Mouse (Mus musculus) hindlimb bud, embryonic 11.5 days (tissue): ENCODE results near the gene Krt31.

Source experiments
- DNase-seq: peaks from one replicate; pipeline ENCODE4 v3.0.0-alpha.2; 2012; ENCODE audit warnings: low read depth, low spot score; ENCODE audit errors: extremely low spot score

The Krt31 gene

DNA sequence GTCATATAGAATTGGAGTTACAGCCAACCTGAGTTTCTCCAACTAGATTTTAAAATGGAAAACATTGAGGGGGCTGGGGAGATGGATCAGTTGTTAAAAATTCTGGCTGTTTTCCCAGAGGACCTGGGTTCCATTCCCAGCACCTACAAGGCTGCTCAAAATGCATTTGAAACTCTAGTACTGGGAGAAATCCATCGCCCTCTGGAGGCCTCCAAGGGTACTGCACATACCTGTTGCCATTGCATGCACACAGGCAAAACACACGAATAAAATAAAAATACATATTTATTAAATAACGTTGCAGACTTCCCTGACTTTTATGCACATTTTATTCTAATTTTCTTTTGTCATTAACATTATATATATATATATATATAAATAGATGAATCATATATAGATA is 43.7 kb downstream of the Krt31 start:
- DNase-seq: no peak

- no peak for DNase-seq
Observed at GRCm38 (mm10) chr11:100005905-100006304, 44.4 kb downstream of the Krt31 start.

DNA sequence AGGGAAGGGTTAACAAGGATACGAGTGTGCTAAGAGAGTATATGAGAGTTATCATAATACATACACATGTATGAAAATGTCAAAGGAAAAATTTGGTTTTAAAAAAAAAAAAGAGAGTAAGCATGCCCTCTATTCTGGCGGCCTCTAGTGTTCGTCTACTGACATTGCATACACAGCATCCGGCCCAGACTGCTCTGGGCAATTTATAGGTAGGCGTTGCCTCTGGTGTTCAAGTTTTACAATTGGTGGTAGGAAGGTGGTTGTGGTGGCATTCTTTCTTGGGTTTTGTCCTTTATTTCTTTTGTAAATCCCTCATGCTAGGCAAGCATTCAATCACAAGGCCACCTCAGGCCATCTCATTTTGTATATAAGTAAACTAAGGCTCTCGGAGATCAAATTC is 45.5 kb downstream of the Krt31 start:
- no peak for DNase-seq

GRCm38 (mm10) chr11:99999091-99999490 is 51.3 kb downstream of the Krt31 start:
- DNase-seq: no peak
